10 mouse cellular contexts compared by ENCODE assay signal in genomic region chr5:119691075-119691474, GRCm38 (mm10). TPM values are rescaled to one million over a fixed set of nuclear protein-coding genes. Genes with fewer than 3 reads are reported as not detected.
A peak's percentile ranks its signal among the peaks of the same experiment; 100 is the strongest.
DNase-seq lines count a peak whose midpoint lies in the region; ATAC-seq and TF ChIP-seq lines count a peak whose summit lies in the region.
"Had no signal": no experiment of that assay in that cellular context is flagged by ENCODE, and none has a peak within 500 bp of the region (broad histone marks: within the 10 kb centered on the region; RNA-seq: fewer than 3 reads in every experiment).

No protein-coding gene starts in this region.

- WGBS in thymus, adult 2 months: 3% methylated on average over 13 of the region's 13 CpGs
- WGBS in kidney, embryonic 15.5 days: 1% methylated on average over 13 of the region's 13 CpGs
- 0% methylated on average over 13 of the region's 13 CpGs for WGBS in limb, embryonic 12.5 days

- DNase-seq in thymus, adult 2 months: peak; percentile 55
- DNase-seq in thymus, adult 18-20 months: no peak
- DNase-seq in c-Kit-negative CD71-positive TER-119-positive erythroid progenitor cells, embryonic 14.5 days (ENCODE audit: low read depth, low spot score): peak; percentile 13
- DNase-seq in forelimb bud, embryonic 11.5 days (ENCODE audit: low read depth, low spot score): peak; percentile 86
- peak; percentile 84 for DNase-seq in retina, postnatal 1 day
- DNase-seq in yolk sac, embryonic 10.5 days (ENCODE audit: low spot score): peak; percentile 62

- ATAC-seq in kidney, embryonic 15.5 days (replicated peaks; ENCODE audit: low FRiP score): no peak
- no peak for ATAC-seq in limb, embryonic 12.5 days (ENCODE audit: insufficient number of reproducible peaks, insufficient read depth, low FRiP score, low TSS enrichment, low read depth)

- no peak overlapping the region for H3K9ac ChIP-seq in kidney, embryonic 15.5 days
- no peak overlapping the region for H3K9ac ChIP-seq in limb, embryonic 12.5 days (replicated peaks)
- H3K9ac ChIP-seq: heart, embryonic 15.5 days; stomach, embryonic 15.5 days had no signal

- no peaks in the 10 kb centered on the region for H3K36me3 ChIP-seq in thymus, adult 2 months (ENCODE audit: control insufficient read depth, insufficient read depth, low read length)
- no peaks in the 10 kb centered on the region for H3K36me3 ChIP-seq in kidney, embryonic 15.5 days
- H3K36me3 ChIP-seq in limb, embryonic 12.5 days: no peaks in the 10 kb centered on the region
- H3K36me3 ChIP-seq: heart, embryonic 15.5 days; stomach, embryonic 15.5 days had no signal

- no peak for TF ChIP-seq POLR2A in thymus, adult 2 months (IDR thresholded peaks at IDR 0.05; ENCODE audit: control insufficient read depth, extremely low read depth, insufficient read depth, low read length, poor library complexity)

- H3K4me2 ChIP-seq in kidney, embryonic 15.5 days: peak overlapping the region; percentile 28
- peak overlapping the region; percentile 27; the same call in 1 of the 2 replicates for H3K4me2 ChIP-seq in limb, embryonic 12.5 days
- H3K4me2 ChIP-seq: heart, embryonic 15.5 days; stomach, embryonic 15.5 days had no signal

- H3K9me3 ChIP-seq in kidney, embryonic 15.5 days (replicated peaks): no peaks in the 10 kb centered on the region
- no peaks in the 10 kb centered on the region for H3K9me3 ChIP-seq in limb, embryonic 12.5 days
- H3K9me3 ChIP-seq: heart, embryonic 15.5 days; stomach, embryonic 15.5 days had no signal

- H3K4me3 ChIP-seq in thymus, adult 2 months (ENCODE audit: control insufficient read depth, insufficient read depth, low read length): no peak overlapping the region
- peak overlapping the region; percentile 19; the same call in 1 of the 2 replicates for H3K4me3 ChIP-seq in kidney, embryonic 15.5 days (replicated peaks)
- H3K4me3 ChIP-seq in limb, embryonic 12.5 days (replicated peaks): no peak overlapping the region
- H3K4me3 ChIP-seq: heart, embryonic 15.5 days; stomach, embryonic 15.5 days had no signal

- no peaks in the 10 kb centered on the region for H3K4me1 ChIP-seq in thymus, adult 2 months (replicated peaks; ENCODE audit: control insufficient read depth, insufficient read depth, low read length)
- peaks cover 26% of the 10 kb centered on the region for H3K4me1 ChIP-seq in kidney, embryonic 15.5 days
- peaks cover 37% of the 10 kb centered on the region for H3K4me1 ChIP-seq in limb, embryonic 12.5 days (replicated peaks)

- peak; percentile 79; the same call in 1 of the 2 replicates for TF ChIP-seq CTCF in thymus, adult 2 months (IDR thresholded peaks at IDR 0.05; ENCODE audit: borderline replicate concordance, control insufficient read depth, extremely low read depth, insufficient read depth, low read length, poor library complexity)

- no peak overlapping the region for H3K27ac ChIP-seq in thymus, adult 2 months (ENCODE audit: control insufficient read depth, insufficient read depth, low read length)
- H3K27ac ChIP-seq in kidney, embryonic 15.5 days: 0 out of 2 replicates have a peak overlapping the region, but pooled peaks have one; percentile 18
- H3K27ac ChIP-seq in limb, embryonic 12.5 days: no peak overlapping the region
- H3K27ac ChIP-seq: heart, embryonic 15.5 days; stomach, embryonic 15.5 days had no signal

- peaks cover 13% of the 10 kb centered on the region for H3K27me3 ChIP-seq in thymus, adult 2 months (ENCODE audit: control insufficient read depth, insufficient read depth, low read length)
- H3K27me3 ChIP-seq in kidney, embryonic 15.5 days: peaks cover 79% of the 10 kb centered on the region
- peaks cover 93% of the 10 kb centered on the region for H3K27me3 ChIP-seq in limb, embryonic 12.5 days

RNA-seq across cellular contexts. Expression of gene Tbx3, which starts 20.6 kb away (rescaled TPM):
- 2.1 and 3.2 TPM in 2 replicates for polyA plus RNA-seq in thymus, adult 2 months (2012; rRNA removed)
- polyA plus RNA-seq in kidney, embryonic 15.5 days (2015; fragmentation: Nextera tagmentation; extraction: Ambion mirVana): 51.1 and 54.4 TPM in 2 replicates
- 38.3 and 42.4 TPM in 2 replicates for polyA plus RNA-seq in limb, embryonic 12.5 days (2016; fragmentation: Nextera tagmentation; extraction: Ambion mirVana)

Comparison
In these comparisons a context has a peak if more than half of its experiments do, and no peak if none do; other contexts are left out.
1. DNase-seq: peak in thymus, adult 2 months (single experiment), c-Kit-negative CD71-positive TER-119-positive erythroid progenitor cells, embryonic 14.5 days (single experiment), forelimb bud, embryonic 11.5 days (single experiment), retina, postnatal 1 day (single experiment) and yolk sac, embryonic 10.5 days (single experiment); none in thymus, adult 18-20 months (0 of 2).